Mouse (Mus musculus) ovary, postnatal 10 days (tissue): ENCODE measurements at regions not wholly inside any gene's neighbourhood (a gene's known extent, or its start where the extent isn't known, plus 50 kb on each side); places are given as distances from the start of the nearest gene placed in this dataset.
"Not testable (repeated sequence)": the region's sequence is repeated elsewhere in the genome, so short reads cannot be mapped to it uniquely, and the experiment has no call there.

Source experiments
- DNase-seq: peaks from one replicate; pipeline ENCODE4 v3.0.0; 2022; ENCODE audit warnings: low spot score

- no peak for DNase-seq
Measured at GRCm38 (mm10) chr16:20047356-20047755, 50.0 kb upstream of the Klhl24 start.

- not testable (repeated sequence) for DNase-seq
Measured at GRCm38 (mm10) chr16:20035166-20035565, 52.3 kb upstream of the Klhl6 start.

- DNase-seq = peak; percentile 6
Measured at GRCm38 (mm10) chr16:20032328-20033081, 49.7 kb upstream of the Klhl6 start.
